Mouse (Mus musculus) G1E-ER4 (cell line): ENCODE data around the gene Pthlh. TPM values are rescaled to one million over a fixed set of nuclear protein-coding genes. Genes with fewer than 3 reads are reported as not detected.

Experiments used
- GATA1 ChIP-seq: IDR thresholded peaks from one replicate; pipeline ENCODE4 v1.8.0; 2012; ENCODE audit warnings: low read length, inconsistent platforms
- polyA plus RNA-seq: library from polyadenylated mRNA; stranded (reverse); fragments of >175 nt; gene quantifications from 2 replicates; pipeline ENCODE4 v1.2.3, GENCODE M21; 2012

Gene Pthlh
- not detected in 2 replicates for polyA plus RNA-seq

DNA sequence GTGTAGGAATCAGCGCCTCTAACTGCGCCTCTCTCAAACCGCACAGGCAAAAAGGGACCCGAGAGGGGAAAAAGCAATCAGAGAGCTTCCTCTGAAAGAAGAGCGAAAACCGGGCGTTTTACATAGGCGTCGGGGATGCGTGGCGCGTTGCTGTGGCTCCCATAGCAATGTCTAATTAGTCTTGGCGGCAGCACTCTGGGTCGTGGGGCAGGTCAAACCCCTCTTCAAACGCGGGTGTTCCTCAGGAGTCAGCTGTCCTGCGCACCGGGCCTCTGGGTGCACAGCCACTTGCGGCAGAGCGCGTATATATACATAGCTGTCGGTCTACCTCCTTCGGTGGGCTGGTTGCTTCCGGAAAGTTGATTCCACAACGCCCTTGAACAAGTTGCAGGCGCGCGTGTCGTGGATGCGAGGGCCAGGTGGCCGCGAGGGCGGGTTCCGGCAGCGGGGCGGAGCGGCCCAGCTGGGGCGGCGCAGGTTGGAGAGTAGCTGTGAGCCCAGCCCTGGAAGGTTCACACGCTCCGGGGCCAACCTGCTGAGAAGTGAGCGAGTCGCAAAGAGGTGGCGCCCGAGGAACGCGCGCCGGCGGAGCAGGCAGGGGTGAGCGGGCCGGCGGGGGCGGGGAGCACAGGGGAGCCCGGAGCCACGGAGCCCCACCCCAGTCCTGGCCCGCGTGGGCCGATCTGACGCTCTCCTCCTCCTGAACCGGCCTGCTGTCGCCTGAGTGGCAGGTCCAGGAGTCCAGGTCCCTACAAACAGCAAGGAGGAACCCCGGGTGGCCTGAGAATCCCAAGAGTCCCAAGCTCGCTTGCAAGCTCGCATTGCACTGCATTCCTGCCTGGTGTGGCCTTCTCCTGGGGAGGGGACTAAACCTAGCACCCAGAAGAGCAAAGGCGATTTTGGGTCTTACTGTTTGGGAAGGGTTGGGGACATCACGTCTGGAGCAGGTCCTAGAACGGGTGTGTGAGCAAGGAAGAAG is at the start of gene Pthlh:
Pthlh (minus strand) TSS at position 597 of the 979 bp plus-strand sequence.
- no peak for TF ChIP-seq GATA1

DNA sequence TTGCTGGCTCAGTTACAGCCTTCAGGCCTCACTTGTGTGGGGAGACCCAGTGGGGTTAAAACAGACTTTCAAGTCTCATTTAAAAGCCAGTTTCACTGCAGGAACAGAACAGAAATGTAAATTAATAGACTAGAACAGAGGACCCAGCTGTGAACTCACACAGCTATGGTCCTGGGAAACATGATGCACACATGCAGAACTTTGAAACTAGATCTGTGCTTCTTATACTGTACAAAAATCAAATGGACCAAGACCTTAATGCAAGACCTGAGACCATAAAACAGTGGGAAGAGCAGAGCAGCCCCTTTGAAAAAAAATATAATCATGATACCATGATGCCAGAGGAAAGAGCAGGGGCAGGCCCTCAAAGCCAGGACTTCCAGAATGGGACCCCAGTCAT is 49.3 kb upstream of the Pthlh start:
- TF ChIP-seq GATA1: no peak

DNA sequence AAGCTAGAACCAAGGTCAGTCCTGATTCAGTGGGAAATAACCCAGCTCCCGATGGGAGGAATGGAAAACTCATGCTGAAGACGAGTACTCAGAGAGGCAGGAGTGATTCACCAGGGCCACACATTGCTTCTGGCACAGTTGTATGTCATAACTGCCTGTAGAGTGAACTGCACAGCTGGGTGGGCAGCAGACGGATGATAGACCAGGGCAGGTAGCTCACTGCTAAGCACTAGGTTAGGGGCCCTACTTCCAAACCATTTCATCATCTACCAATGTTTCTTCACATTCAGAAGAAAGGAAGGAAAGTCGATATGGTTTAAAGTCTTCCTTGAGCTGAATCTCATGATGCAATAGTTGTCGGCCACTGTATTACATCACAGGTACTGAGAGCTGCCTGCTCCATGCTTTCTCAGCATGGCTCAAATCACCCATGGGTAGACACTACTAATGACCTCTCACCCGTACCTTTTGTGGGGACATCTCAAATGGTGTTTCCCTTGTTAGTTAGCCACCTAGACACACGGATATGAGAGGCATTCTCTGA is 46.5 kb upstream of the Pthlh start:
- TF ChIP-seq GATA1: no peak

DNA sequence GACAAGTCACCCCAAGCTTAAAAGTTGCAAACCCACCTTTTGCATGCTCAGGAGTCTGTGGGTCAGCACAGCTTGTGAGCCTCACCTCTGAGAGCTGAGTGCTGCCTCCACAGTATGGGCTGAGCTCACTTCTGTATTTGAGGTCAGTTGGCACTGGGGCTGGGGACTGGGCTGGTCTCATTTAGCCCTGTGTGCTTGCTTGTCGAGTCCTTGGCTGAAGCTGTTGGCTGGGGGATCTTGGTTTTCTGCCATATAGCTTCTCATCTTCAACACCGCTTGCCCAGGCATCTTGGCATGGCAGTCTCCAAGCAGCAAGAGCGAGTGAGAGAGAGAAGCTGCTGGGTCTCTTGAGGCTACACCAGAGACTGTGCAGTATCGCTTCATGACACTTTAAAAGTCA is 46.1 kb upstream of the Pthlh start:
- TF ChIP-seq GATA1: no peak

DNA sequence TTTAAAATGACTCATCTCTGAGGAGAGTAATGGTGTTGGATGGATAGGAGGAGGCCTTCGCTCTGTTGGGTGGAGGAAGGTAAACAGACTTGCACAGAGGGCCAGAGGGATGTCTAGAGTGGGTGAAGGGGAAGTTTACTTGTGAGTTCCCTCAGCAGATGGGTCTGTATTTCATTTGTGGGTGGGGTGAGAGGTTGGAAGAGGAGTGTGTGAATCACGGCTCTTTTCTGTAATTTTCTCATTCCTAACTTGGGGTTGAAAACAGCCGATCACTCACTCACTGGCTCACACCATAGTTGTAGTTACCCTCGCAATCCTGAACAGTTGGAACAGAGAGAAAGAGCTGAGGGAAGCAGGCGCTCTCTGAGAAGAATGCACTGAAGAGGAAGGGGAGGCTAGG is 35.6 kb upstream of the Pthlh start:
- TF ChIP-seq GATA1: no peak

GRCm38 (mm10) chr6:147279309-147279708 is 15.3 kb upstream of the Pthlh start:
- no peak for TF ChIP-seq GATA1

- no peak for TF ChIP-seq GATA1
Observed at GRCm38 (mm10) chr6:147268143-147268790, 4.3 kb upstream of the Pthlh start.

DNA sequence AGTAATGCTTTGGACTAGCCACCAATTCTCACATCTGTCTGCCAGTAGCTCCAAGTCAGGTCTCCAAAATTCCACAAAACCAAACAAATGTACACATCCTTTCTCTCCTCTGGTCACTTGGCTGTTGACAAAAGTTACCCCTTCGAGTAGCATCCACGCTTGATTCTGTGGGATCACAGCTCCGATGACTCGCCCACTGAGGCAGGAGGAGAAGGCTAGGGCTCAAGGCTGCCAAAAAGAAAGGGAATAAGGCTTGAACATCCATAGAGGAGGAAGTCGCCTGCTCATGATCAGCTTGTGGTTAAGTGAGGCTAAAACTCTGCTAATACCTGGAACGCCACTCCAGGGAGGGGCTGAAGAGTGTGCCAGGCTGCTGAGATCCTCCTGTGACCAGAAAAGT is 2.5 kb upstream of the Pthlh start:
- TF ChIP-seq GATA1: no peak

- no peak for TF ChIP-seq GATA1
Observed at GRCm38 (mm10) chr6:147263178-147263577, 805 bp downstream of the Pthlh start.

DNA sequence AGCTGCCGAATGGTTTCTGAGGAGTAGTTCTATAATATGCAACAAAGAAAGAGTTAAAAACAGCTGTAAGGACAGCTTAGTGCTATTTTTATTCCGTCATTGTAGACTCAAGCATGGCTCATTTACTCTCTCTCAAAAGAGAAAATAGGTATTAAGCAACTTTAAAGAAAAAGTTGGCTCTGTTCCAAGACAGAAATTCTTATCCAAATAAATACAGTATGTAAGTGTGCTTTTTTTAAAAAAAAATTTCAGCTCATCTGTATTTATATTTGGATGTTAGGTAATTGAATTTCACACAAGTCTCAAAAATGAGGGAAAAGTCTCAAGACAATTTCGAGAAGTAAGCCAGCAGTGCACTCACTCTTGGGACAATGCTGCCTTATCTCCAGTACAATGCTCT is 2.4 kb downstream of the Pthlh start:
- no peak for TF ChIP-seq GATA1

- TF ChIP-seq GATA1: no peak
Observed at GRCm38 (mm10) chr6:147260766-147261165, 3.2 kb downstream of the Pthlh start.

- no peak for TF ChIP-seq GATA1
Observed at GRCm38 (mm10) chr6:147247782-147248181, 16.2 kb downstream of the Pthlh start.

- no peak for TF ChIP-seq GATA1
Observed at GRCm38 (mm10) chr6:147244294-147244693, 19.7 kb downstream of the Pthlh start.

DNA sequence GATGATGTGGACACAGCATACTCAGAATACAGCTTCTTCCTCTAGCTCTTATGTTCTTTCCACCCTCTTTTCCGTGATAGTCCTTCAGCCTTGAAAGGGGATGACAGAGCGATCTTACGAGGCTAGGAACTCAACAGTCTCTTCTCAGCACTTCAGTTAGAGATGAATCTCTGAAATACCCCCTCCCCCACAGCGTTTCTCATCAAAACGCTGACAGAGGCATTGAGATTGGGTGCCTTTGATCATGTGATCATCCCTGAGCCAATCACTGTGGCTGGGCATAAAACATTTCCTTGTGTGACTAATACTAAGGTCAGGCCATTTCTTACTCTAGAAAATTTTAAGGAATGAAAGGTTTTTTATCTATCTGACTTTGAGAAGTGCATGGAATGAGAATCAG is 20.3 kb downstream of the Pthlh start:
- no peak for TF ChIP-seq GATA1

DNA sequence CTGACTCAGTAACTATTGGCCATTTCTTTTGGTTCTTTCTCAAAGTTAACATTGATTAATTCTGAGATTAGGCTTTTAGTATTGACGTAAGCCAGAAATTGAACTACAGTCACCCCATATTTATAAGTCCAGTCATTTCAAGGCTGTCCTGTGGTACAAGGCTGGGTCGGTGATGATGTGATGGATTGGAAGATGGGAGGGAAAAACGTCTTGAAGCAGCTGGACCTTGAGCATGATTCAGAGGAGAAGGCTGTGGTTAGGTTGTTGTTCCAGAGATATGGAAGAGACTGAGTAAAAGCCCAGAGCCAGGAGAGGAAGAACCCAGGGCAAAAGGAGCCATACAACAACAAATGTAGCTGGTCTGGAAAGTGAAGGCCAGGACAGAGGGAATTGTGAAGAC is 22.4 kb downstream of the Pthlh start:
- no peak for TF ChIP-seq GATA1

DNA sequence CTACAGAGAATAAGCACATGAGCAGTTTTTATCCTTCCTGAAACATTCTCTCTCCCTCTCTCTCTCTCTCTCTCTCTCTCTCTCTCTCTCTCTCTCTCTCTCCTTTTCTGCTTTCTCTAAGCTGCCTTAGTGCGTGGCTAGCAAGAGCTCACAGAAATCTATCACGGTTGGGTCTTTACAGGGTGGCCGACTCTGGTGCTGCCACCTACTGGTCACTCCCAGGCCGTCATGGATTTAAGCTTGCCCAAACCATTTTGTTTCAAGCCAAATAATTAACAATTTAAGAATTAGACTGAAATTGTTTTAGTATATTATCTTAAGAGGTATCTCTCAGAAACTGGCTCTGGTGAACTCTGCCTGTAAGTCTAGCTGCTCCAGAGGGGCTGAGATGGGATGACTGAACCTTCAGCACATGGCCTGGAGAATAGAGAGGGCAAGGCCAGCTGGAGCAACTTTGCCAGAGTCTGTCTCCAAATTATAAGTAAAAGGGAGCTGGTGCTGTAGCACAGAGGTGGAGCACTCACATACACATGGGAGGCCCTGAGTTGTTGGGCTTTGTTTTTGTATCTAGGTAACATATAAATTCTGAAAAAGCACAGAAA is 23.7 kb downstream of the Pthlh start:
- TF ChIP-seq GATA1: no peak
